Mouse (Mus musculus): Measurements from ENCODE around the gene Atcay. TPM values are rescaled to one million over a fixed set of nuclear protein-coding genes. Genes with fewer than 3 reads are reported as not detected.

Gene Atcay
- polyA plus RNA-seq, 1 experiment from 2014 or later = 6.7 TPM

- H3K27me3 ChIP-seq (ENCODE audit: poor library complexity, severe bottlenecking) = no peaks in the 10 kb centered on the region
- 6% methylated on average over 5 of the region's 5 CpGs for WGBS
- no peaks in the 10 kb centered on the region for H3K9me3 ChIP-seq
- H3K4me3 ChIP-seq = peak overlapping the region; percentile 88
- DNase-seq (ENCODE audit: extremely low spot score, low spot score) = no peak
- peaks cover 25% of the 10 kb centered on the region for H3K36me3 ChIP-seq (replicated peaks)
- H3K27ac ChIP-seq = peak overlapping the region; percentile 90
- peaks cover 44% of the 10 kb centered on the region for H3K4me1 ChIP-seq
Measured at GRCm38 (mm10) chr10:81168087-81168431, 62.6 kb downstream of the Atcay start.

DNA sequence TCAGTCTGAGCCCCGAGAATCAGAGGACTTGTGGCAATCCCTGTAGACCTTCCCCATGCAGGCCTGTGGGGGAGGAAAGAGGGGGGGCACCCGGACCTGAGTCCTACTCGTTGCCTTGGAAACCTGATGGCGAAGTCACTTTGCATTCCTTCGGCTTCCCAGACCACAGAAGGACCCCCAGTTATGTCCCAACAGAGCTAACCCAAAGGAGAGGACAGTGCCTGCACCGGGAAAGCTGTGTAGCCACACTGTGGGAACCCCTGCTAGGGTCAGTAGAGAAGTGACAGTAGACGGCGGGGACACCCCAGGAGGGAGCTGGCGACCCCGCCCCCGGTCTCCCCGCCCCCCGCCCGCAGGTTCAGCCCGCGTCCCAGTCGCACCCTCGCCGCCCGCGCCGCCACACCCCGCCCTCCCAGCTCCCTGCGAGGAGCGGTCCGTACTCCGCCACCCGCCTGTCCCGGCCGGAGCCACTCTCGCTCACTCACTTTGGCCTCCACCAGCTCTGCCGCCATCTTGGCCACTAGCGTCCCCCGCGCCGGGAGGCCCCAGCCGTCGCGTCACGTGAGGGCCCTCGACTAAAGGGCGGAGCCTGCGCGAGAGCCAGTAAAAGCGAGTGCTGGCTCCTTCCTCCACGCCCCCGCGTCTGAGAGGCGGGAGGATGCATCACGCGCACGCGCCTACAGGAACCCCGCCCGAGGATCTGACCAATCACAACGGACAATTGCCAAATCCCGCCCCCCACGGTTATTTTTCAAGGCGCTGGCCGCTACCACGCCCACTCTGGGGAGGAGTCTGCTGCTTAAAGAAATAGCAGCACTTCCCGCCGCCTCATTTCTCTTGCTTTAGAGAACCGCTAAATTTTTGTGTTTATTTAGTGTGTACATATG lies 63.2 kb downstream of the Atcay start, which contains the start of gene Pias4:
TSS of gene Pias4 (minus strand) at position 724 of the 887 bp plus-strand sequence.
- Histone ChIP-seq H3K27me3 (ENCODE audit: poor library complexity, severe bottlenecking) (no peaks in the 10 kb centered on the region), H3K4me3 (peak within 1 kb of the TSS; percentile 88), H3K36me3 (replicated peaks) (peaks cover 31% of the 10 kb centered on the region), H3K9me3 (no peaks in the 10 kb centered on the region), H3K4me1 (peaks cover 41% of the 10 kb centered on the region), H3K27ac (peak within 1 kb of the TSS; percentile 90)
- DNase-seq (ENCODE audit: extremely low spot score, low spot score) = peak; percentile 100
- 1% methylated on average over 64 of the region's 64 CpGs for WGBS

DNA sequence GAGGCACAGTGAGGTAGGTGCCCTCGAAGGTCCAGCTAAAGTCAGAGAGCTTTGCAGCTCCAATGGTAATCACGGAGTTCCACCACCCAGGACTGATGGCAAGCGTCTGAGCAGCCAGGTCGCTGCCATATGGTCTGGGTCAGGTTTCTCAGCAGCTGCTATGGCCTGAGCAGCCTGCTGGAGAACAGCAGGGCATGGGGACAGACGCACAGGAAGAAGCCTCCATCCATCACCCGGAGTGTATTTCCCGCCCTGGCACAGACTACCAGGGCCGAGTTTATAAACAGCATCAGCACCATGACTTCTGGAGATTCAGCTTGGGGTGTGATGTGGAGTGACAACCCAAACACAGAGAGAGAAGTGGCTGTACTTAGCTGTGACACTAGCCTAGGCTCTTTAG lies 65.5 kb downstream of the Atcay start:
- Histone ChIP-seq H3K4me1 (peaks cover 48% of the 10 kb centered on the region), H3K27ac (no peak overlapping the region), H3K27me3 (ENCODE audit: poor library complexity, severe bottlenecking) (no peaks in the 10 kb centered on the region), H3K36me3 (replicated peaks) (peaks cover 54% of the 10 kb centered on the region), H3K4me3 (no peak overlapping the region), H3K9me3 (no peaks in the 10 kb centered on the region)
- no peak for DNase-seq (ENCODE audit: extremely low spot score, low spot score)
- WGBS = 90% methylated on average over 8 of the region's 8 CpGs

GRCm38 (mm10) chr10:81162318-81162652 lies 68.3 kb downstream of the Atcay start:
- Histone ChIP-seq H3K4me1 (peaks cover 29% of the 10 kb centered on the region), H3K27ac (no peak overlapping the region), H3K36me3 (replicated peaks) (peaks cover 81% of the 10 kb centered on the region), H3K4me3 (no peak overlapping the region), H3K9me3 (no peaks in the 10 kb centered on the region), H3K27me3 (ENCODE audit: poor library complexity, severe bottlenecking) (no peaks in the 10 kb centered on the region)
- 77% methylated on average over 2 of the region's 2 CpGs for WGBS
- DNase-seq (ENCODE audit: extremely low spot score, low spot score) = no peak

- H3K36me3 ChIP-seq (replicated peaks) = peaks cover 86% of the 10 kb centered on the region
- peaks cover 25% of the 10 kb centered on the region for H3K4me1 ChIP-seq
- no peak overlapping the region for H3K4me3 ChIP-seq
- no peak overlapping the region for H3K27ac ChIP-seq
- H3K9me3 ChIP-seq = no peaks in the 10 kb centered on the region
- no peak for DNase-seq (ENCODE audit: extremely low spot score, low spot score)
- no peaks in the 10 kb centered on the region for H3K27me3 ChIP-seq (ENCODE audit: poor library complexity, severe bottlenecking)
- WGBS = 91% methylated on average over 8 of the region's 8 CpGs
Measured at GRCm38 (mm10) chr10:81161602-81162317, 68.9 kb downstream of the Atcay start.

- no peak overlapping the region for H3K4me3 ChIP-seq
- no peak overlapping the region for H3K27ac ChIP-seq
- no peak for DNase-seq (ENCODE audit: extremely low spot score, low spot score)
- H3K4me1 ChIP-seq = peaks cover 8% of the 10 kb centered on the region
- H3K27me3 ChIP-seq (ENCODE audit: poor library complexity, severe bottlenecking) = no peaks in the 10 kb centered on the region
- H3K9me3 ChIP-seq = no peaks in the 10 kb centered on the region
- WGBS = 86% methylated on average over 6 of the region's 6 CpGs
- peaks cover 87% of the 10 kb centered on the region for H3K36me3 ChIP-seq (replicated peaks)
Measured at GRCm38 (mm10) chr10:81154736-81155135, 75.9 kb downstream of the Atcay start.

Small RNA genes within 50 kb of the gene (microRNA-seq; reads per million reads assigned to microRNA genes)
- gene Mir3057 = 14.1 reads per million, percentile 25 among the genes with 10 or more reads in this experiment

Other genes with a start within 250 kb of the Atcay start
- gene Gng7, start 215.9 kb downstream of the Atcay start, polyA plus RNA-seq (2016; fragmentation: Nextera tagmentation; extraction: Ambion mirVana) = 6.3 and 6.9 TPM in 2 replicates
- 2.1 and 2.5 TPM in 2 replicates for gene Diras1, start 205.2 kb downstream of the Atcay start, polyA plus RNA-seq (2016; fragmentation: Nextera tagmentation; extraction: Ambion mirVana)
- gene Slc39a3, start 193.4 kb downstream of the Atcay start, polyA plus RNA-seq (2016; fragmentation: Nextera tagmentation; extraction: Ambion mirVana) = 15.7 and 15.8 TPM in 2 replicates
- 285 and 286 TPM in 2 replicates for gene Sgta, start 170.7 kb downstream of the Atcay start, polyA plus RNA-seq (2016; fragmentation: Nextera tagmentation; extraction: Ambion mirVana)
- gene Thop1, start 160.8 kb downstream of the Atcay start, polyA plus RNA-seq (2016; fragmentation: Nextera tagmentation; extraction: Ambion mirVana) = 106 and 114 TPM in 2 replicates
- 0.14 and 0.22 TPM in 2 replicates for gene Creb3l3, start 132.0 kb downstream of the Atcay start, polyA plus RNA-seq (2016; fragmentation: Nextera tagmentation; extraction: Ambion mirVana)
- 186 and 206 TPM in 2 replicates for gene Map2k2, start 124.9 kb downstream of the Atcay start, polyA plus RNA-seq (2016; fragmentation: Nextera tagmentation; extraction: Ambion mirVana)
- gene Zbtb7a, start 95.6 kb downstream of the Atcay start, polyA plus RNA-seq (2016; fragmentation: Nextera tagmentation; extraction: Ambion mirVana) = 6.8 and 7.5 TPM in 2 replicates
- gene Pias4, start 62.9 kb downstream of the Atcay start, polyA plus RNA-seq (2016; fragmentation: Nextera tagmentation; extraction: Ambion mirVana) = 56.2 and 58.7 TPM in 2 replicates
- gene Eef2, start 54.2 kb downstream of the Atcay start, polyA plus RNA-seq (2016; fragmentation: Nextera tagmentation; extraction: Ambion mirVana) = 596 and 599 TPM in 2 replicates
- 41.6 and 44.9 TPM in 2 replicates for gene Dapk3, start 47.8 kb downstream of the Atcay start, polyA plus RNA-seq (2016; fragmentation: Nextera tagmentation; extraction: Ambion mirVana)
- gene 4930442H23Rik, start 47.0 kb downstream of the Atcay start, polyA plus RNA-seq (2016; fragmentation: Nextera tagmentation; extraction: Ambion mirVana) = not detected in 2 replicates
- gene Nmrk2, start 28.8 kb downstream of the Atcay start, polyA plus RNA-seq (2016; fragmentation: Nextera tagmentation; extraction: Ambion mirVana) = not detected in 2 replicates
- 2.4 and 2.7 TPM in 2 replicates for gene Zfr2, start 2.3 kb upstream of the Atcay start, polyA plus RNA-seq (2016; fragmentation: Nextera tagmentation; extraction: Ambion mirVana)
- 3.7 and 5.0 TPM in 2 replicates for gene Matk, start 22.1 kb upstream of the Atcay start, polyA plus RNA-seq (2016; fragmentation: Nextera tagmentation; extraction: Ambion mirVana)
- 217 TPM in 2 replicates for gene Mrpl54, start 36.1 kb upstream of the Atcay start, polyA plus RNA-seq (2016; fragmentation: Nextera tagmentation; extraction: Ambion mirVana)
- gene Apba3, start 36.1 kb upstream of the Atcay start, polyA plus RNA-seq (2016; fragmentation: Nextera tagmentation; extraction: Ambion mirVana) = 51.9 and 52.1 TPM in 2 replicates
- 8.8 and 10.1 TPM in 2 replicates for gene Tjp3, start 60.7 kb upstream of the Atcay start, polyA plus RNA-seq (2016; fragmentation: Nextera tagmentation; extraction: Ambion mirVana)
- gene Pip5k1c, start 62.1 kb upstream of the Atcay start, polyA plus RNA-seq (2016; fragmentation: Nextera tagmentation; extraction: Ambion mirVana) = 60.6 and 62.1 TPM in 2 replicates
- 56.0 and 56.7 TPM in 2 replicates for gene Cactin, start 90.3 kb upstream of the Atcay start, polyA plus RNA-seq (2016; fragmentation: Nextera tagmentation; extraction: Ambion mirVana)
- 2.4 and 3.0 TPM in 2 replicates for gene Tbxa2r, start 97.9 kb upstream of the Atcay start, polyA plus RNA-seq (2016; fragmentation: Nextera tagmentation; extraction: Ambion mirVana)
- not detected in 2 replicates for gene Gipc3, start 112.4 kb upstream of the Atcay start, polyA plus RNA-seq (2016; fragmentation: Nextera tagmentation; extraction: Ambion mirVana)
- gene Hmg20b, start 119.6 kb upstream of the Atcay start, polyA plus RNA-seq (2016; fragmentation: Nextera tagmentation; extraction: Ambion mirVana) = 101 and 108 TPM in 2 replicates
- 6.7 and 7.5 TPM in 2 replicates for gene Mfsd12, start 126.7 kb upstream of the Atcay start, polyA plus RNA-seq (2016; fragmentation: Nextera tagmentation; extraction: Ambion mirVana)
- 0.35 and 0.52 TPM in 2 replicates for gene 4930404N11Rik, start 135.0 kb upstream of the Atcay start, polyA plus RNA-seq (2016; fragmentation: Nextera tagmentation; extraction: Ambion mirVana)
- 135 and 139 TPM in 2 replicates for gene Fzr1, start 147.7 kb upstream of the Atcay start, polyA plus RNA-seq (2016; fragmentation: Nextera tagmentation; extraction: Ambion mirVana)
- gene Dohh, start 153.6 kb upstream of the Atcay start, polyA plus RNA-seq (2016; fragmentation: Nextera tagmentation; extraction: Ambion mirVana) = 96.8 and 97.9 TPM in 2 replicates
- gene Gm48551, start 153.6 kb upstream of the Atcay start, polyA plus RNA-seq (2016; fragmentation: Nextera tagmentation; extraction: Ambion mirVana) = 2.6 and 3.1 TPM in 2 replicates
- gene Gm48552, start 158.2 kb upstream of the Atcay start, polyA plus RNA-seq (2016; fragmentation: Nextera tagmentation; extraction: Ambion mirVana) = 0.78 and 1.4 TPM in 2 replicates
- gene Smim24, start 162.2 kb upstream of the Atcay start, polyA plus RNA-seq (2016; fragmentation: Nextera tagmentation; extraction: Ambion mirVana) = 1.6 and 1.9 TPM in 2 replicates
- 7.3 and 8.6 TPM in 2 replicates for gene Nfic, start 224.8 kb upstream of the Atcay start, polyA plus RNA-seq (2016; fragmentation: Nextera tagmentation; extraction: Ambion mirVana)